Mouse (Mus musculus) adrenal gland, adult 2 months (tissue): ENCODE measurements around the gene Rbm34. TPM values are rescaled to one million over a fixed set of nuclear protein-coding genes. Genes with fewer than 3 reads are reported as not detected.

Source experiments
- DNase-seq: peaks from one replicate; pipeline ENCODE4 v3.0.0; 2021
- polyA plus RNA-seq: library from polyadenylated mRNA; depleted of rRNA; stranded (reverse); fragments of >200 nt; gene quantifications from 2 replicates; pipeline ENCODE4 v1.2.3, GENCODE M21; 2012
- total RNA-seq, 2 experiments: library from RNA; stranded (reverse); gene quantifications; 2 replicates each; pipeline ENCODE4 v1.2.3; 2021

The Rbm34 gene
- total and polyA plus RNA-seq, 3 experiments = 3.0 to 12.1 (median 9.2) TPM

DNA sequence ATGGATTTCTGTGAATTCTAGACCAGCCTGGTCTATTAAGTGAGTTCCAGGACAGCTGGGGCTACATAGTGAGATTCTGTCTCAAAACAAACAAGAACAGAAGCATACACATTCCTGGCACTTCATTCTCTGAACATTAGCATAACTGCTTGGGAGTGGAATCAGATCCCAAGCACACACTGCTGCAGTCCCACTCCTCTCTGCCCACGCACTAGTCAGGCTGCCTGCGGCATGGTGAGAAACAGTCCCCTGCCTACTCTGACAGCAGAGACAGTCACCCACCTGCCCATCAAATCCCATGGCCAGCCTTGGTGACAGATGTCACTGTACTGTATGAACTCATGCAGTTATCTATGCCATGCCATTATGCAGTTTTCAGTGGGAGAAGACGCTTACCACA, 9.4 kb downstream of the Rbm34 start:
- DNase-seq = no peak

DNA sequence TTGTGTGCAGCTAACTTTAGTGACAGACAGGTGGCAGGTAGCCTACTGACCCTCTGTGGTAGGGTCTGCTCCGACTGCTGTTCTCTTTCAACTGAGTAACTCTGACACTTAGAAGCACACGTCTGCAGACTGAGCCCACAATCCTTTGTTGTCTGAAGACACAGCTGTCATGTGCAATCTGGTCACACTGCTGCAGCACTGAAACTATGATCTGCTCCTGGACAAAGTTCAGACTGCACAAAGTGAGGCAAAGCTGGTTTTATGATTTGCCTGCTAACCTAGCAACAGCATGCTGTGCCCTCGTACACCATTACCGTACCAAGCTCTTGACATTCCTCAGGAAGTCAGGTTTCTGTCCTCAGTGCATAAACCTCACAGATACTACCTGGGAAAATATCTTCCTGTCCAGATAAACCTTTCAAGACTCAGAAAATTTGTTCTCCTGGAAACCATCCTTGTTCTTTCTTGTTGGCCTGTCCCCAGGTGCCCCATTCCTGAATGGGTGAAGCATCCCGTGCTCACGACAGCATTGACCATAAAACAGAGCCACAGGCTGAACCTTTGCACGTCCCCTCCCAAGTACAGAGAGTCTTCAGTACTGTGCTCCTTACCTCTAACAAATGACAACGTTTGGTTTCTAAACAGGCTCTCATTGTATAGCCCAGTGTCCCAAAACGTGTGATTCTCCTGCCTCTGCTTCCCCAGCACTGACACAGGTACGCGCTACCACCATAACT, 18.8 kb downstream of the Rbm34 start:
- DNase-seq = no peak

DNA sequence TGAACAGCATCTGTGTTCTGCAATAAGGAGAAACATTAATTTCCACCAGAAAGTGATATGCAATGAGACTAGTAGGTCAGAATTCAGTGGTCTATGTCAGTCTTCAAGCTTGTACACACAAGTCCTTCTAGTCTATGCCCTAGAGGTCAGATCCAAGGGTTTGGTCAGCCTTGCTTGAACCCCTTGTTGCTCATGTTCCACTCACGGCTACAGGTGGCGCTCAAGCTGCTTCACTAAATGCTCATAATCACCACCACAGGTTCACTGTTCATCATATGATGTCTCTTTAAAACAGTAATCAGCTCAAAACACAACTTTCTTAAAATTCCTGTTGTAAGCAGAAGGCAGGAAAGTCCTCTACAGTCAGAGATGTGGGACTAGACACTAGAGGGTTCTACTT, 21.3 kb downstream of the Rbm34 start:
- DNase-seq = no peak

DNA sequence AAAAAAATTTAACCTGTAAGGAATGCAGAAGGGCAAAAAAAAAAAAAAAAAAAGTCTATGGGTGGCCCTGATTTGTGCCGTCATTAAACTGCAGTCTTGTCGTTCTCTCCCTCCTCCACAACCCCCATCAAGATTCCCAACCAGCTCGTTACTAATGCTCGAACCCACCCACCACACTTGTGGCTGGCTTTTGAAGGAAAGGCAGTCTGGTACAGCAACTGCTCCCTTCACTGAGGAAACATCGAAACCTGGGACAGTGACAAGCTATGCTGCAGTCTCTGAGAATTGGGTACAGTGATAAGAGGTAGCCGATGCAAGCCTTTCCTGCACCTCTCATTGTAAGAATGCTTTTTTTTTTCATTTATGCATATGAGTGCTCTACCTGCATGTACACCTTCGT, 24.4 kb downstream of the Rbm34 start:
- no peak for DNase-seq

DNA sequence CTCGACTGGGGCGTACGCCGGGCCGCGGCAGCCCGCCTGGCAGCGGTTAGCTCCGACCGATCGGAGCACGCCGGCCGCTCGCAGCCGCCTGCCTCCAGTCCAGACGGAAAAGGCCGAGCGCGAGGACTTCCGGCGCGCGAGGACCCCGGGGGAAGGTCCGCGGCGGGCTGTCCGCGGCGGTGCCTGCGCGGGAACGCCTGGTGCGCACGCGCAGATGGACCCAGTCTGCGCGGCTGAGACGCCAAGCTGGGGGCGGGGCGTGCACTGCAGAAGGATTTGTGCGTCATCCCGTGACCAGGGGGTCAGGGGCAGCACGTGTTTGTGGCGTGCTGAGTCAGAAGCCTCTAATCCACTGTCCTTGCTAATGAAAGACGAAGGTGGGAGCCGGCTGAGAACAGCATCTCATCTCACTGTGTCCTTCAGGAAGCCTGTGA, 25.1 kb downstream of the Rbm34 start, which contains the start of gene Tomm20:
Gene Tomm20, minus strand, starts transcription at position 115 of the 434 bp plus-strand sequence.
- peak; percentile 99 for DNase-seq

DNA sequence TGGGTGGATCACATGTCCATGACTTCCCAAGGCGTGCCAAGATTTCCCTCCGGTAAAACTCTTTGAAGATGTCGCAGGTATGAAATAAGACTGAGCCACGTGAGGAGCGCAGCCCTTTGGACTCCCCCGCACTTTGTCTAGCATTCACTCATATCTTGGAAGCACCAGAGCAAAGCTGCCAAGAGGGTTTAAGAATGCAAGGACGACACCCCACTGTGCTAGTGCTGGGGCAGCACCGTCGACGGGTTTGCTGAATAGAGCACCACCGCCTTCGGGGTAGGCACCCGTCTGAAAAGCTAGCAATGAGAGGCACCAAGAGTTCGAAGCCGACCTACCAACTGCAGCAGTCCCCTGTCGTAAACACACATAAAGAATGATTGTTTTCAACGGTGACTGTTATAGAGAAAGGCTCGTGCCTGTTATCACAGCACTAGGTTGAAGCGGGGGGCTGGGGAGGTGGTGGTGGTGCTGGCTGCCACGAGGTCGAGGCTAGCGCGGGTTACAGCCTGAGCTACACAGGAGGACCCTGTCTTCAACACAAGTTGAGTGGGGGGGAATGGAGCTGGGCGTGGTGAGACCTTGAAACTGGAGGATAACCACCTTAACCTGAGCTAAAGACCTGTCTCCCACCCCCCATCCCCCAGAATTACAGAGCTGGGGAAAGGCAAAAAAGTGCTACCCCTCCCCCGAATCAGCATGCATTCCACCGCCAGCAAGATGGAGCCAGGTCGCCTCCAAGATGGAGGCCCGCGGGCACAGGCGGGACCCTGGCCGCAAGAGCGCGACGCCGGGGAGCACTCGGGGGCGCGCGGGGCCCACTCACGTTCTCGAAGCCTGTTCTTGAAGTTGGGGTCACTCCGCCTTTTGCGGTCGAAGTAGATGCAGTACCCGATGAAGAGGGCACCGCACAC, 25.8 kb downstream of the Rbm34 start:
- DNase-seq = peak; percentile 57

DNA sequence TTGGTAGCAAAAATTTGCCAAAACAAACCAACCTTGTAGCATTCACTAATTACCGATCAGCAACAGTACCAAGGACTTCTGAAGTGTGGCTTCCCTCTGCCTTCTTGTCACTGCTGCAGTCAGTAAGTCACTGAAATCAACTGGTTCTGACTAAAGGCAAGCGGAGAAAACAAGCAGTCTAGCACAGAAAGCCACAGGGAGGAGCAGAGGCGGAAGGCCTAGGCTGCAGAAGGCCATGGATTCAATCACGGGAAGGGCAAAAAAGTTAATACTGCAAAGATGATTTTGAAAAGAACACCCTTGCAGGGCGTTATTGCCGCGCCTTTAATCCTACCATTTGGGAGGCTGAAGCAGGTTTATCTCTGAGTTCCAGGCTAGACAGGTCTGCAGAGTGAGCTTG, 27.3 kb downstream of the Rbm34 start:
- DNase-seq = no peak

DNA sequence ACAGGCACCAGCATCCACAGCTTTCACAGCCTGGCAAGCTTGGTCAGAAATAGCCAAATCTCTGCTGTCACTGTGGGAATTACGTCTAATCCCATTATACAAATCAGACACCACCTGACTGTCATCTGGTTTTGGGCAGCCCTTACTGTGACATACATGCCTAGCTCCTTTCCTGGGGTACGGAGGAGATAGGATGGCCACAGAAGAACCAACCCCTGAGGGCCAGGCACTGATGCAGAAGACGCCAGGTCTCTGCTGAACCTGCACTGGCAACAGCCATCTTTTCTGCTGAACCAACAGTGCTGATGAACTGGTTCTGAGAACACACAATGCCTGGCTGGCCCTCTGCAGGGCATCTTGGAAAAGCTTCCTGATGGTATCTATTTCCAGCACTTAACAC, 33.5 kb downstream of the Rbm34 start:
- DNase-seq = no peak

DNA sequence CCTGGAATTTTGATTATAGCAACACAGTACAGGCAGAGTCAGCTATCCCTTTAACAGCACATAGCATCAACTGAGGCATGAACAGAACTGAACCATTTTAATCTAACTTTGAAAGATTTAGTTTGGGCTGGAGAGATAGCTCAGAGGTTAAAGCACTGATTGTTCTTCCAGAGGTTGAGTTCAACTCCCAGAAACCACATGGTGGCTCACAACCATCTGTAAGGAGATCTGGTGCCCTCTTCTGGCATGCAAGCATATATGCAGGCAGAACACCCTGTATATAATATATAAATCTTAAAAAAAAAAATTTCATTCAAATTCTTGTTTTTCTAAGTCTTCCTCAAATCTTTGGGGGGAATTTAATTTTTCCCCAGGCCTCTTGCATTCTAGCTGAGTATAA, 34.9 kb downstream of the Rbm34 start:
- no peak for DNase-seq

DNA sequence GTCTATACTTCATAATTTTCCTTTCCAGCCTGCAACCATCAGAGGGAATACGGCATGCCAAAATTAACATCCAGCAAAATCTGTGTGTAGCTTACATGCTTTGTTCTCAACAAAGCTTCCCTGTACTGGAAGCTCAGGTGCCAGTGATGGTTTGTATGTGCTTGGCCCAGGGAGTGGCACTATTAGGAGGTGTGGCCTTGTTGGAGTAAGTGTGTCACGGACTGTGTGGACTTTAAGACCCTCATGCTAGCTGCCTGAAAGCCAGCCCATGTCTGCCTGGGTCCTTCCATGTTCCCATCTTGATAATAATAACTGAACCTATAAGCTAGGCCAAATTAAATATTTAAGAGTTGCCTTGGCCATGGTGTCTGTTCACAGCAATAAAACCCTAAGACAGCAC, 35.5 kb downstream of the Rbm34 start:
- DNase-seq = no peak

DNA sequence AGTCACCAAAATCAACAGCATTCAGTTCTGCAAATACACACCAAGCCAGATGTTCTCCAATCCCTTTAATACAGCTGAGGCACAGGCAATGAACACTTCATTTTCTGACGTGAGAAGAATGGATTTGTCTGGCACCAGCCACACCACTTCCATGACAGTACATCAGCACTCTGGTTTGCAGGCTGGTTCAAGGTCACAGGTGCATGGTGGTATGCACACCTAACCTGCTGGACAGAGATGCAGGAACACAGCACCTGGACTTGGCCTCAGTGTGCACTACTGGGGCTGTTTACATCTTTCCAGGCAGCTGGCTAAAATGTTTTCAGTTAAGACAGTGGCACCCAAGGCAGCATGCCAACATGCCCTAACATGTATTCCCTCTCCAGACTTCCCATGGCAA, 38.2 kb downstream of the Rbm34 start:
- no peak for DNase-seq

DNA sequence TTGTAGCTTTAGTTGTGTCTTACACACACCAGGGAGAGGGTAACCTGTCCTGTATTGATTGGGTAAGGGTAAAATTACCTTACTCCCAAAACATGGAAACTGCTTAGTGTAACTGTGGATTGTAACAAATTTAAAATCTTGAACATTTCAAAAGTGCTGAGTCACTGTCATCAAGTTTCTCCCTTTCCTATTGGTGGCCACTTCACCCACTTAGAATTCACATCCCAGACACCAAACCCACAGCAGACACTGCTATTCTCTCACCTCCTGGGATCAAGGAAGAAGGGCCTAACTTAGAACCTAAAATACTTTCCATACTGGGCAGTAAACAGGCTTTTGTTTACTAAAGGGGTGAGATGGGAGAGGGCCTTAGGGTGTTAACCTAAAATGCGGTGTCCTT, 38.6 kb downstream of the Rbm34 start:
- no peak for DNase-seq

DNA sequence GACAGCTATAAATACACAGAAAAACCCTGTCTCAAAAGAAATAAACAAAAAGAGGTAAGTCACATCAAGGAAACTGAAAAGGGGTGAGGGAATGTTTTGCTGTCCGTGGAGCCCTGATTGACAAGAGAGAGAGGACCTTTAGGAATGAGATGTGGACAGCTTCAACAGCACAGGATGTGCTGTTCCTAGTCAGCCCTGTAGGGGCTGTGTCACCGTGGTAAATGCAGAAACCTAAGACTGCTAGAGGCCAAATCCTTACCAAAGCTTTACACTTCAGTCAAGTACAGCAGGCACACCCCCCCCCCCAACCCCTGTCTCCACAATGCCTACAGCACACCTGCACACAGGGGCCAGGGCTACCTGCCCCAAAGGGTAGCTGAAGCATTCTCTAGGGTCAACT, 39.2 kb downstream of the Rbm34 start:
- DNase-seq = no peak

DNA sequence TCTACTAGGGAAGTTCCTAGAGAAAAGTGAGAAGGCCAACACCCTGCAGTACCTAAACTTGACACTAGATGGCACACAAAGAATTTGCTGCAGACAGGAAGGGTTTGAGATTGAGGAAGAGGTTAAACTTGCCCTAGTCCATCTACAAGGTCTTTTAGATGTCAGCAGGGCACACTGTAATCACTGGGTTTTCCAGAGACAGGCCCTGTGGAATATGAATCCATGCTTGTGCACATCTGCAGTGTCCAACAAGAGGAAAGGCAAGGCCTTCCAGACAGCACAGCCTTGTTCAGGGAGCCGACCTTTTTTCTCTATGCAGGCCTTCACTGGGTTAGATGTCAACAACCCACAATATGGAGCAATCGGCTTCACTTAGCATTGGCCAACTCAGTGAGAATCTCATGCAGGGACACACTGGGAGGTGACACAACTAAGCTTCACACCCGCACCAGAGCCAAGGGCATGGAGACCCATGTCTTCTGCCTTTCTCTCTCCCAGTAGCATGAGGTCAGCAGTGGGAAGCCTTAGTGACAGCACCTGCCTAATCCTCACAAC, 41.2 kb downstream of the Rbm34 start:
- DNase-seq = peak; percentile 72

DNA sequence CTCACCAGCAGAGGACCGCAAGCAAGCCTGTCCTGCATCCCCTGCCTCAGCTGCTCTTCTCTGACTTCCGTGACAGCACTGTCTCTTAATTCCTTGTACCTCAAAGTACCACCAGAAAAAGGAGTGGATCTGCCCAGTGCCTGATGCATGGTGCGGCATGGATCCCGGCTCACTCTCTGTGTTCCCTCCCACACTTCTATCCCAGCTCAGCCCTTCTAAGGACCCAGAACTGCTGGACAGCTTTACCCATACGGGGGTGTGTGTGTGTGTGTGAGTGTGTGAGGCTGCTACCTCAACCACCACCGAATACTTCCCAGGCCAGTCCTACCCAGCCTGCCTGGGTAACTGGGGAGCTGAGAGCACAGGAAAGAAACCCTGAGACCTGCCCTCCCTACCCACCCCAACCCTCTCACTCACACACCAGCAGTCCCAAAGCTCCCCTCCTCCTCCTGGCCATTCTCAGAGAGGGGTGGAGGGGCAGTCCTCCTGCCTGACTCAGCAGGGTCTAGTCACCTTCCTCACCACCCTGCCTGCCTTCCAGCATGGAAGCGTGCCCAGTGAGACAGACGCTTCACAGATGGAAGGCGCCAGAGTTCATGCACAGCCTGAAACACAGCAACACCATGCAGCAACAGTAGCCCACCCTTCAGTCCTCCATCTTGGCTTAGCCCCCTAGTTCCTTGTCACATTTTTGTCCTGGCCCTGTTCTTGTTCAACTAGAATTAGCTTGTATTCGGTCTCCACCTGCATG, 41.9 kb downstream of the Rbm34 start:
- DNase-seq = peak; percentile 67

DNA sequence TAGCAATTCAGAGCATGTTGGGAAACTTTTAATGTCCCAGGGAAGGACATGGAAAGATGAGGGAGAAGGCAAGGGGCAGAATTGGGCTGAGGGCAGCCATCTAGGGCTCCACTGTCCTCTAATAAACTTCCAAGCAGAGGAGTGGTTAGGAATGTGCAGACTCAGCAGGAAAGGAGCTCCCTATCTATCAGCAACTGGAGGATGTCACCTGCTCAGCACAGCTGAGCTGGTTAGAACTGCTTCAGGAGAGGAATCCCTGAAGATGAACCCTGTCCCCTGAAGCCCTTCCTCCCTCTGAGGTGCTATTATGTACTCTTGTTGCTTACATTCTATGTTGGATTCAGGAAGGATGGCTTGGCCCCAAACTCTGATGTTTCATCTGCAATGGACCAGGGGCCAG, 42.8 kb downstream of the Rbm34 start:
- no peak for DNase-seq

DNA sequence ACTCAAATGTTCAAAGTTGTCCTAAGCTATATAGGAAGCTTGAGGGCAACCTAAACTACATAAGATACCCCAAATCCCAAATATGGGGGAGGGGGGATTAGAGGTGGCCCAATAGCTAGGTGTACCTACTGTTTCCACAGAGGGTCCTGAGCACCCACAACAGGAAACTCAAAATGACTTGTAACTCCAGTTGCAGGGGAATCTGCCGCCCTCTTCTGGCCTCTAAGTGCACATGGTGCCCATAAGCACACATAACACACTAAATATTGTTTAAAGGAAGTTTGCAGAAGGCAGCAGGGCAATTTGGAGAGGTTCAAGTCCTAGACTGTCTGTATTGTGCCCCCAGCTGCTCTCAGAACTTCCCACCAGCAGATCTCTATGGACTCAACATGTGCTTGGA, 43.8 kb downstream of the Rbm34 start:
- DNase-seq = no peak

DNA sequence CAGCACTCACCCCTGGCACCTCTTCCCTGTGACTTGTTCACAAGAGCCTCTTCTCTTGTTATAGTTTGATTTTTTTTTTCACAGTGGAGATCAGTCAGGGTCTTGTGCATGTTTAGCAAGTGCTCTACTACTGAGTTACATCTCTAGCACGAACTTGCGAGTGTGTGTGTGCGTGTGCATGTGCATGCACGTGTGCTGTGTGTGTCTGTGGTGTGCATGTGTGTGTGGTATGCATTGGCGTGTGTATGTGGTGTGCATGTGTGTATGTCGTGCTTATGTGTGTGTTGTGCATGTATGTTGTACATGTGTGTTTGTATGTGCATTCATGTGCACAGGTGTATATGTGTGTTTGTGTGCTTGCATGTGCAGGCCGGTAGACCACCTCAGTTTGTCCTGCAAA, 47.9 kb downstream of the Rbm34 start:
- no peak for DNase-seq

DNA sequence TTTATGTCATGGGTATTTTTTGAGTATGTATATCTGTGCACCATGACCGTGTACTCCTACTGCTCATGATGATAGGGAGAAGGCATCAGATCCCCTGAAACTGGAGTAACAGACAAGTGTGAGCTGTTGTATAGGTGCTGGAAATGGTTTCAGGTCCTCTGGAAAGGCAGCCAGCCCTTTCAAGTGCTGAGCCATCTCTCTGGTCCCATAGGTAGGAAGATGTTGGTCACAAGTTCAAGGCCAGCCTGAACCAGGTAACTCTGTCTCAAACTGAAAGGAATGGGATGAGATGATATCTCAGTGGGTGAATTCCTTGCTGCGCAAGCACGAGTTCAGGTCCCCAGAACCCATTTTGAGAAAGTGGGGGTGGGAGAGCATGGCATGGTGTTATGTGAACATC, 49.4 kb downstream of the Rbm34 start:
- no peak for DNase-seq

DNA sequence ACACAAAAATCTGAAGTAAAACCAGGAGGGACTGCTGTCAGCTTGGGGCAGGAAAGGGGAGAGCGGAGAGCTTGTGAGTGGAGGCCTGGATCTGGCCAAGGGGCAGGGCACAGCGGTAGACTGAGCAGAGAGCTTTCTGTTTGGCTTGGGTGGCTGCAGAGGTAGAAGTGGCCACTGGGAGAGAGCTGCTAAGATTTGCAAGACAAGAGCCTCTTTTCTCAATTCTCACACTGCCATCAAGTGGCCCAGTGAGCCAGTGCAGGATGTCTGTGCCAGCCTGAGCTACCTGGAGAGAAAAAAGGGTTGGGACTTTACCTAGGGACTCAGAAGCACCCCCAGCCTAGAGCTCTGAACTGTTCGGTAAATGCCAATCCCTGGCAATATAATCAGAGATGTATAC, 50.0 kb downstream of the Rbm34 start:
- peak; percentile 82 for DNase-seq

DNA sequence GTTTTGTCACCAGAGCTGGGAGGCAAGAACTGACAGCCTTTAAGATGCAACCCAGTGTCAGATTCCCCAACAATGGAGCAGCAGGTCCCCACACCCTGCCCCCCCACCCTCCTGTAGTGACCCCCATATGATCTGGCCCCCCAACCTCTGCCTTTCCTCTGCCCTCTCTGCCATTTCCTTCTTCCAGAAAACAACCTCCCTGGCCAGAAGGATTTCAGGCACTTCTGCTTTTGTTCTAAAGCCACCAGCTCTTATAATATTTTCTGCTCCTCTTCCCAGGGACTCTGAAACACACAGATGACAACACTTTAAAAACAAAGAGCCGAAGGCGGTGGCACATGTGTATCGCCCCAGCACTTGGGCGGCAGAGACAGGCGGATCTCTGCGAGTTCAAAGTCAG, 50.5 kb downstream of the Rbm34 start:
- DNase-seq = no peak

DNA sequence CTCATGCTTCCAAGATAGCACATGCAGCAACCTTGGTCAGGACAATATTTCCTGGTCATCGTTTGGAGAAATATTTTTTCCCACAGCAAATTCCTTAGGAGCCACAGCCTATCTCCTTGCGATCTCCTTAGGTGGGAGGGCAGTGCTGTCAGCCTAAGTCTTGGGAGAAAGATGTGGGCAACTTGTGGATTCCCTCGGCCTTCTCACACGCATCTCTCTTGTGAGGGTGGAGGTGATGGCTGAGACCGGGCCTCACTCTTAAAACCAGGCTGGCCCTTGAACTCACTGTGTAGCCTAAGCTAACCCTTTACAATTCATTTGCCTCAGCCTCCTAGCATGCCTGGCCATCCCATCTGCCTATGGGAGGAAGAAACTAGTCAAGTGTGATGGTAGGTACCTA, 51.2 kb downstream of the Rbm34 start:
- no peak for DNase-seq
